Mouse (Mus musculus): ENCODE results near the gene Ugt1a9. TPM values are rescaled to one million over a fixed set of nuclear protein-coding genes. Genes with fewer than 3 reads are reported as not detected.

Ugt1a9 gene
- total RNA-seq, 2 experiments from 2014 or later, result not detected

DNA sequence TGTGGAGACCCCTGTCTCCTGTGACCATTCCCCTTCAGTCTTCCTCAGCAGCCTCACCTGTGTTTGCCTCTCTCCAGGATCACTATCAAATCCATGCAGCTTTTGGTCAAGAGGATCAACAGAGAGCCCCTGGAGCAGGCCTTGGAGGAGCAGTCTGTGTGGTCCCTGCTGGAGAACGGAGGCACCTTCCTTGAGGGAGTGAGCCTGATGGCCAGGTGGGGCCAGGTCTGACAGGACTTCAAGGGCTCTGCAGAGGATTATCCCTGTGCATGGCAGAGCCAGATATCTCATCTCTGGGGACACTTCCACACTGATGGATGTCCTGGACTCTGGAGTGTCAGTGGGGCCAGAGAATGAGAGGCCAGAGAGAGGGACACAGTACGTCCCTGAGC, 184.9 kb downstream of the Ugt1a9 start:
- DNase-seq, result no peak
- intact Hi-C loops (cut with DNase I), result no loop called here

DNA sequence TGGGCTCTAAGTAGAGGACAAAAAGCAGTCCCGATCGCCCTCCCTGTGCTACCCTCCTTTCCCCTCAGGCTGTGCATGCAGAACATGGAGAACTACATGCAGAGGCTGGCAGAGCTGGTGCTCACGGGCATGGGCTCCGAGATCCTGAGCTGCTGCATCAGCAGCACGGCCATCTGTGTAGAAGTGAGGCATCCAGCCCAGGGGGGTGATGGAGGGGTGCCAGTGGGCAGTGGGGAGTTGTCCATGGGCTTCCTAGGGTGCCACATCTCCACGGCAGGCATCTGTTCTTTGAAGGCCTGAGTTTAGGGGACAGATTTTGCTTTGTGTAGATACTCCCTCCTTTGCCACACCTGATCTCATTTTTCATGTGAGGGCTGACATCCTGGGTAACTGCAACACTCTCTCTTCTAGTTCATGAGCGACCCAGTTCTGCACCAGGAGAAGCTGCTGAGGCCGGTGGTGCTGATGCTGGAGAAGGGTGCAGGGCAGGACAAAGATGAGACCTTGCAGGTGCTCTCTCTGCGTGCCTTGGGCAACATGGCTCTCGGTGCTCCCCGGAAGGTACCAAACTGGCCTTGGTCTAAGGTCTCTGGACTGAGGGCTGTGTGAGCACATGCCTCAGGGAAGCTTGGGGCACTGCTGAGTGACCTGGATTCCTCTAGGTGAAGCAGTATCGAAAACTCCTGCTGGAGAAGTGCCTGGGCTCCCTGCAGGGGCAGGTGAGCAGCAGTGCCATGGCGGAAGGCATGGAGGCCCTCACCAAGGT, 185.6 kb downstream of the Ugt1a9 start:
- intact Hi-C loops (cut with DNase I), result no loop called here

GRCm38 (mm10) chr1:88256886-88257663, 186.5 kb downstream of the Ugt1a9 start:
- intact Hi-C loops (cut with DNase I), result no loop called here
- no peak for DNase-seq

More for the DNA sequence above, 185.6 kb downstream of the Ugt1a9 start:
- DNase-seq, result no peak

- intact Hi-C loops (cut with DNase I), result no loop called here
These were observed 187.1 kb downstream of the Ugt1a9 start for GRCm38 (mm10) chr1:88257681-88258080.

DNA sequence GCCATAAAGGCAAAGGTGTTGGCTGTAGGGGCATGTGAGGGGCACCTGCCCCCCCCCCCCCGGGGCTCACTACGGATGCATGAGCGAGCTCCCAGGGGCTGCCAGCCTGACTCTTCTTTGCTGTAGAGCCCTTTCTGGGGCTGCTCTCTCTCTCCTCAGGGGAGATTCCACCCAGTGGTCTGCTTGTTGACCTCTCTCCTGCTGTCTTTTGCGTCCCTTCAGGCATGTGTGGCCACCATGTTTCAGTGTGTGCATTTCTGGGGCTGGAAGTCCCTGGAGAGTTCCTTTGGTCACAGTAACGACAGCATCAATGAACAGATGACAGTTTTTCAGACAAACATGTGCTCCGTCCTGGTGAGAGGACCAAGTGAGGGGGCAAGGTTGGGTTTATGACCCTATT, 187.8 kb downstream of the Ugt1a9 start:
- intact Hi-C loops (cut with DNase I), result no loop called here
- DNase-seq, result no peak

More at GRCm38 (mm10) chr1:88257681-88258080, 187.1 kb downstream of the Ugt1a9 start:
- no peak for DNase-seq

DNA sequence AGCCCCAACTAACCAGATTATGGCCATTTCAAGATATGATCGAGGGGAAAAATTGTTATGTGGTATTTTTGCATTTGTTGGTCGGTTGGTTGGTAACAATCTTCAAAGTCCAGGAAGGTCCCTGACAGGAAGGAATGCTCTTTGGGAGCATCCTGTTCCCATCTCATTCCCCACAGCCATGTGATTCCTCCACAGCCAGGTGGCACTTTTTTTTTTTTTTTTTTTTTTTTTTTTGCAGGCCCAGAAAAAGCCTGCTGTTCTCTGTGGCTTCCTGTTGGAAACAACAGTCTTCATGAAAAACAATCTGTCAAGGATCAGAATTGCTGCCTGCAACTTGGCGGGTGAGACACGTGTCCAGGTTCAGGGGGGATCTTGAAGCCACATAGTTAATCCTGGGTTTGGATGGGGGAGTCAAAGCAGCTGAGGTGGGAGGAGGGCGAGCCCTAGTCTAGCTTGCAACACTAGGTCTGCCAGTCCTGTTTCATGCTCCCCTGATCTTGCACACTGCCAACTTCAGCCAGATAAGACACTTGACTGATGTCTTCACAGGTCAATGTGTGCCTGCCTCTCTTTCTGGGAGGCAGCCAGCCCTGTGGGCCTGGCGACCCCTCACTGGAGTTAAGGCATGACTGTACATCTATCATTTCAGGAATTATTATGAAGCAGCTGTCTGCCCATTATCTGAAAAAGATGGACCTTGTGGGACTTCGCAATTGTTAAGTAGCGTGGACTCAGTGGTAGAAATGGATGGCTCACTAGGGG, 188.5 kb downstream of the Ugt1a9 start:
- peak in 1 of 2 experiments; percentile 57 for DNase-seq
- intact Hi-C loops (cut with DNase I), result no loop called here

DNA sequence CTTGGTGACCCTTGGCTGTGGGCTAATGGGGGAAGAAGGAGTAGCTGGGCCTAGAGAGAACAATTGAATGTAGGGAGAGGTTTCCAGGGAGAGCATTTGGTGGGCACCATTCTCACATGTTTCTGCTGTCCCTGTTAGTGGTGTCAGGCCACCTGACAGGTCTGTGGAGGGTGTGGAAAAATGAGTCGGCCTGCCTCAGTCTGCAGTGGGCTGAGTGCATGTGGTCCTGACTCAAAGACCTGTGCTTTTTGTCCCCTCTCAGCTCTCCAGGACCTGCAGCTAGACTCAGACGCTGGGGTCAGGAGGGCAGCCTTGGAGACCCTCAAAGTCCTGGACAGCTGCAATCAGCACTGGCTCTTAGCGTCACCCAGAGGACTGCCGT, 189.0 kb downstream of the Ugt1a9 start:
- DNase-seq, result no peak
- intact Hi-C loops (cut with DNase I), result no loop called here

GRCm38 (mm10) chr1:88260114-88260513, 189.5 kb downstream of the Ugt1a9 start:
- intact Hi-C loops (cut with DNase I), result no loop called here
- peak; percentile 54 to 61 for DNase-seq

GRCm38 (mm10) chr1:88260604-88261377, 190.2 kb downstream of the Ugt1a9 start:
- DNase-seq, result no peak
- intact Hi-C loops (cut with DNase I), result no loop called here

DNA sequence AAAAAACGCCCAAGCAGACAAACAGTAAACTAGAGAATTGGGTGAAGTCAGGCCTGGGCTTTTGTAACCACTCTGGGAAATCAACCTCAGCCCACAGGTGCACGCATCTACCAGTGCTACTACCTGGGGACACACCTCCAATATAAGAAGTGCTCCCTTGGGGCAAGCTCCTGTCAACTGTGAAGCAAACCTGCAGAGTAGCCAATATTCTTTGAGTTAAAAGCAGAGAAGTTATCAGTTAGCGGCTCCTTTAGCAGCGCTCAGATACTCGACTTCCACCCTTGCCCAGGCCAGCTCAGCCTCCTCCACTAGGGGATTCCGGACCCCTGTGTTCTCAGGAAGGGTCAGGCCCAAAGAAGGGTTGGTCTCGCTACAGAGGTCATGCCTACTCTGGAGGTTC, 191.1 kb downstream of the Ugt1a9 start:
- intact Hi-C loops (cut with DNase I), result no loop called here
- no peak for DNase-seq

GRCm38 (mm10) chr1:88262255-88262654, 191.7 kb downstream of the Ugt1a9 start:
- intact Hi-C loops (cut with DNase I), result no loop called here
- peak in 1 of 2 experiments; percentile 64 for DNase-seq

DNA sequence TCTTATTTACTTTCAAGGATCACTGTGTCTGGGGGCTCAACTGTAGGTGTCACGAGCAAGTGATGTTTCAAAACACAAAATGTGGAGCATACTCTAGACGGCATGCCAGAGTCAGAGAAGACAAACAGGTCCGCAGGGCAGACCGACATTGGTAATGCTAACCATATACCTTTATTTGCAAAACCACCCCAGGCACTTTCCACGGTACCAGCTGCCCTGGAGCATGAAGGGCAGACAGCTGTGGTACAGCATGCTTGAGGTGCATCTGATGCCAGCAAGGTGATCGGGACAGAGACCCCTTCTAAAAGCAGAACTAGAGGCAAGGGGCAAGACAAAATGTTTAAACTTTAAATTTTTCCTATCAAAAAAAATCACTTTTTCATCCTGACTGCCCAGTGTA, 192.4 kb downstream of the Ugt1a9 start:
- intact Hi-C loops (cut with DNase I), result no loop called here
- no peak for DNase-seq

DNA sequence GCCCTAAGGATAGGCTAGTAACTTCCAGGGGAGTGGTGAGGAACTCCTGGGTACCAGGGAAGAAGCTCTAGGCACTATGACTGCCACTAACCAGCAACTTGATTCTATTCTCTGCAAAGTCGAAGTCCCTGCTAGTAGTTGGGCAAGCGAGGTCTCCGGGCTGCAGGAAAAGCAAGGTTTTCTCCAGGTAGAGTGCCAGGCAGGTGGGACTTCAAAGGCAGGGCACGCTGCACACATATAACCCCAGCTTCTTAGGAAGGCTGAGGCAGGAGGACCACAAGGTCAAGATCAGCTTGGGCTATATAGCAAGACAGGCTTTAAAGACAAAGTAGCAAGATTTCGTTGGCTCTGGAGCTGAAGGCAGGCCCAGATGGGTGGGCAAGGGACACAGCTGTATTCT, 193.2 kb downstream of the Ugt1a9 start:
- DNase-seq, result no peak
- intact Hi-C loops (cut with DNase I), result no loop called here

DNA sequence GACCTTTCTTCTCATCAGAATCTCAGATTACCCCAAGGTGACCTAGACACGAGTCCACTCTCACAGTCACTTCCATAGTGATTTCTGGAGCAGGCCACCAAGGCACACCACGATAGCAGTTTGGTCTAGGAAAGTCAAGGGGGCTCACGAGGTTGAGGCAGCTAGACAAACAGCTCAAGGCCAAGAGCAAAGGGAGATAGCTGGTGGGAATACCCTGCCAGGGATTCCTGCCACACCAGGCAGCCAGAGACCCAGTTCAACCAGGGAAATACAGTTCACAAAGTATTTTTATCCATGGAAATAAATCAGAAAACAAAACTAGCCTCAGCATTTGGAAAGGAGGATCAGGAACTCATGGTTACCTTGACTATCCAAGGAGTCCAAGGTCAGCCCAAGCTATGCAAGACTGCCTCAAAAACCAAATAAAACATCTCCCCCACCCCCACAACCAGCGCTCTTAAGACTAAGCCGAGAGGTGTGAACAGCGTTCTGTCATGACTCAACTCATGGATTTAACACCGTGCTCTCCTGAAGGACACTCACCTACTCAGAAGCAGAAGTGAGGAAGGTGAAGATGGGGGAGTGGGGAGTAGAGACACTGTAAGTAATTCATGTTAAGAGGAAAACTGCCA, 193.8 kb downstream of the Ugt1a9 start:
- DNase-seq, result no peak
- intact Hi-C loops (cut with DNase I), result no loop called here

GRCm38 (mm10) chr1:88264869-88265240, 194.3 kb downstream of the Ugt1a9 start:
- DNase-seq, result no peak
- intact Hi-C loops (cut with DNase I), result no loop called here

GRCm38 (mm10) chr1:88266123-88266522, 195.5 kb downstream of the Ugt1a9 start:
- intact Hi-C loops (cut with DNase I), result no loop called here
- no peak for DNase-seq

- no peak for DNase-seq
- intact Hi-C loops (cut with DNase I), result no loop called here
These were observed 196.9 kb downstream of the Ugt1a9 start for GRCm38 (mm10) chr1:88267489-88267888.

DNA sequence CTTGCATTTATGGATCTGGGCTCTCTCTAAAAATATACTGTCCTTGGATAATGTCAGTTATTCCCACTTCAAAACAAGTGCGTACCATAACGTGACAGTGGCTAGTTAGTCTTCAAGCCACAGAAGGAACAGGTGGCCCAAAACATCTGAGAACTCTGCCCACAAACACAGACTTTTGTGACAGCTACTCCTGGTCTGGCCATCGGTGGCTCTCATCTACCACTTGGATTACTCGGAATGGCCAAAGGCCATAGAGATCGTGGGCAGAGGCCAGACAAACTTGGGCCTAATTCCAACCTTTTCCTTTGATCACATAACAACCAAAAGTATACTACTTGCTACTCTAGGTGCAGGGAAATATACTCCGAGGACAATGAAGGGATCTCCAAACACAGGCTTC, 197.5 kb downstream of the Ugt1a9 start:
- DNase-seq, result no peak
- intact Hi-C loops (cut with DNase I), result no loop called here
